Mouse (Mus musculus) T-helper 1 cell (primary cell): ENCODE data around the gene Rec114.

Source experiments
- in situ Hi-C: fragments of 300-600 bp; cut with MboI, MseI; formaldehyde crosslinking; loops from one replicate; pipeline ENCODE4 v1.15.1; 2025; ENCODE audit warnings: high pct_unique_total_duplicates

Gene Rec114

GRCm38 (mm10) chr9:58718964-58719363, 24.8 kb downstream of the Rec114 start:
- in situ Hi-C loops: no loop called here

GRCm38 (mm10) chr9:58716886-58717285, 26.9 kb downstream of the Rec114 start:
- in situ Hi-C loops: no loop called here

- in situ Hi-C loops: loop anchor here (5.0 kb wide), 1 partner anchor 62 kb away; no protein-coding TSS in a partner anchor
Measured at GRCm38 (mm10) chr9:58710642-58711041, 33.1 kb downstream of the Rec114 start.

- in situ Hi-C loops: loop anchor here (5.0 kb wide), 1 partner anchor 62 kb away; no protein-coding TSS in a partner anchor
Measured at GRCm38 (mm10) chr9:58709939-58710338, 33.8 kb downstream of the Rec114 start.

- in situ Hi-C loops: no loop called here
Measured at GRCm38 (mm10) chr9:58707796-58708195, 36.0 kb downstream of the Rec114 start.

- in situ Hi-C loops: no loop called here
Measured at GRCm38 (mm10) chr9:58706024-58706423, 37.7 kb downstream of the Rec114 start.

GRCm38 (mm10) chr9:58703766-58704165, 40.0 kb downstream of the Rec114 start:
- in situ Hi-C loops: no loop called here

GRCm38 (mm10) chr9:58701751-58702150, 42.0 kb downstream of the Rec114 start:
- in situ Hi-C loops: no loop called here

GRCm38 (mm10) chr9:58698486-58698885, 45.3 kb downstream of the Rec114 start:
- in situ Hi-C loops: no loop called here

GRCm38 (mm10) chr9:58691471-58691870, 52.3 kb downstream of the Rec114 start:
- in situ Hi-C loops: no loop called here

GRCm38 (mm10) chr9:58690701-58691100, 53.1 kb downstream of the Rec114 start:
- in situ Hi-C loops: no loop called here

- in situ Hi-C loops: no loop called here
Measured at GRCm38 (mm10) chr9:58688076-58688475, 55.7 kb downstream of the Rec114 start.

- in situ Hi-C loops: no loop called here
Measured at GRCm38 (mm10) chr9:58685290-58685689, 58.5 kb downstream of the Rec114 start.

GRCm38 (mm10) chr9:58683372-58683771, 60.4 kb downstream of the Rec114 start:
- in situ Hi-C loops: no loop called here

GRCm38 (mm10) chr9:58682106-58682505, 61.7 kb downstream of the Rec114 start:
- in situ Hi-C loops: no loop called here

GRCm38 (mm10) chr9:58681411-58681810, 62.4 kb downstream of the Rec114 start:
- in situ Hi-C loops: no loop called here

- in situ Hi-C loops: no loop called here
Measured at GRCm38 (mm10) chr9:58675371-58675770, 68.4 kb downstream of the Rec114 start.

GRCm38 (mm10) chr9:58674736-58675135, 69.0 kb downstream of the Rec114 start:
- in situ Hi-C loops: no loop called here

- in situ Hi-C loops: no loop called here
Measured at GRCm38 (mm10) chr9:58672474-58672873, 71.3 kb downstream of the Rec114 start.

- in situ Hi-C loops: loop anchor here (10.0 kb wide), 1 partner anchor 115 kb away; the partner anchor contains the start of gene Cd276
Measured at GRCm38 (mm10) chr9:58669819-58670218, 73.9 kb downstream of the Rec114 start.

- in situ Hi-C loops: loop anchor here (10.0 kb wide), 1 partner anchor 114 kb away; the partner anchor contains the start of gene Cd276
Measured at GRCm38 (mm10) chr9:58669071-58669470, 74.7 kb downstream of the Rec114 start.

GRCm38 (mm10) chr9:58668171-58668570, 75.6 kb downstream of the Rec114 start:
- in situ Hi-C loops: loop anchor here (10.0 kb wide), 1 partner anchor 113 kb away; the partner anchor contains the start of gene Cd276

- in situ Hi-C loops: loop anchor here (10.0 kb wide), 1 partner anchor 112 kb away; the partner anchor contains the start of gene Cd276
Measured at GRCm38 (mm10) chr9:58667244-58667643, 76.5 kb downstream of the Rec114 start.

- in situ Hi-C loops: loop anchor here (10.0 kb wide), 1 partner anchor 111 kb away; the partner anchor contains the start of gene Cd276
Measured at GRCm38 (mm10) chr9:58666191-58666590, 77.6 kb downstream of the Rec114 start.
